Mouse (Mus musculus): ENCODE measurements around the gene Rsph3a.

Gene Rsph3a

DNA sequence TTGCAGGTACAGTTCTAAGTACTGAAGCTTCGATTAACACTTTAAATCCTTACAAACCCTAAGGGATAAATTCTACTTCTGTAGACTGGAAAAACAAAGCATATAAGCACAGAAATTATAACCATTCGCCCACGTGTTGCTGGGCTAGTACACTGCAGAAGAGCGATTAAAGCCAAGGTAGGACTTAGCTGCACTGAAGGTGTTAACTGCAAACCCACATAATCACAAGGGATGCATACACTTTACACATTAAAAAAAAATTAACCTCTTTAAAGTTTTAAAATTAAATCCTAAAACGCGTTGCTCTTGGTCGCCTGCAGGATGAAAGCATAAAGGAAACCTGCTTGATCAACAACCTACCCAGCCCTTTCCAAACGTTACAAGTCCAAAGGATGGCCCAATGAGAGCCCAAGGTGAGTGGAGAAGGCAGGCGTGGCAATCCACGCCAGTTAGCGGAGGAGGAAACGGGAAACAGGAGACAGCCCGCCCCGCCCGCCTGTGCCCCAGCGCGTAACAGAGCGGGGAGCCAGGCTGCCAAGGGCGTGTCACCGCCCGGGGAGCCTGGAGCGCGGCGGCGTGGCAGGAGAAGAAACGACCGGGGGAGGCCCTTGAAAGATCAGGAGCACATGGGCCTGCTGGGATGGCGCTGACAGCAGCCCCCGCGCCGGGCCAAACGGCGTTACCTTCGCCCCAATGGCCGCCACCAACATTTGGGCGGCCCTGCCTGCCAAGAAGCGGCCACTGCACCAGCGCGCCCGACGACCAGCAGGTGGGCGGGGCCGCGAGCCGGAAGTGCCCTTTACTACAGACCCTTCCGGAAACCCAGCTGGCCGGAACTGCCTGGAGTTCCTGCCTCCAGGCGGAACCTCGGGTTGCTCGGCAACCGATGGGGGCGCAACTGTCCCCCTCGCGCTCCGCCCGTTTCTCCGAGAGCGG, at the start of gene Rsph3a:
Gene Rsph3a (plus strand): TSS at position 498 of the 936 bp plus-strand sequence.
- DNase-seq (ENCODE audit: low read depth in 1 of 2, low spot score in 2 of 2): peak; percentile 33 to 63

- no peak for DNase-seq (ENCODE audit: low read depth in 1 of 2, low spot score in 2 of 2)
These were observed 49.3 kb upstream of the Rsph3a start for GRCm38 (mm10) chr17:7896047-7896635.

DNA sequence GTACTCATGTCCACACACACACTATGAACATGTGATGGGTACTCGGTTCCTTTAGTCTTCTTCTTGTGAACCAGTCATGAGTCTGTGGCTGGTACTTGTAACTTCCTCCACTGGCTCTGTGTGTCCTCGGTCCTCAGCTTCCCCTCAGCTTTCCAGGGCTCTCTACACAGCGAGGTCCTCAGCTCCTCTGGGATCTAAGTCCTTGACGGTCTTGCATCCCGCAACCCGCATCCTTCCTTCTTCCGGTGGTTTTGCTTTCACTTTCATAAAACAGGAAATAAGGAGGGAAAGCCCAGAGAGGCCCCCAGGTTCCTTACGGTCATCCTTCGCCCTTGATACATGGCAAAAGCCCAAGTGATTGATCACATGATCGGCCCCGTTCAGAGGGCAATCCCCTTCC, 48.3 kb upstream of the Rsph3a start:
- DNase-seq (ENCODE audit: low read depth in 1 of 2, low spot score in 2 of 2): no peak

DNA sequence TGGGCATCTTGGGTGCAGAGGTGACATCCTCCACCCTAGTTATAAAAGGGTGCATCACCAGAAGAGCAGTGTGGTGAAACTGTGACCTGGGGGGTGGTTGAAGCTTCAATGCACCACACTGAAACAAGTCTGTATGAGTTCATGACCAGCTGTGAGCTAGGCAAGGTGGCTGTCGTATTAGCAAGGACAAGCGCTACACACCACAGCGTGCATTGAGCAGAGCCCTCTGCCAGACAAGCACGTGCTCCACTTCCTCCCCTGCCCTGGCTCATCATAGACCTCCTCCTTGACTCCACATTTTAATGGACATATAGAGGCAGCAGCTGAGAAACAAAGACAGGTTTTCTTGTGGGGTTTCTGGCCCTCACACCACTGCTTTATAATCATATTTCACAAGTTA, 47.7 kb upstream of the Rsph3a start:
- DNase-seq (ENCODE audit: low read depth in 1 of 2, low spot score in 2 of 2): no peak

GRCm38 (mm10) chr17:7899233-7899632, 46.2 kb upstream of the Rsph3a start:
- no peak for DNase-seq (ENCODE audit: low read depth in 1 of 2, low spot score in 2 of 2)

DNA sequence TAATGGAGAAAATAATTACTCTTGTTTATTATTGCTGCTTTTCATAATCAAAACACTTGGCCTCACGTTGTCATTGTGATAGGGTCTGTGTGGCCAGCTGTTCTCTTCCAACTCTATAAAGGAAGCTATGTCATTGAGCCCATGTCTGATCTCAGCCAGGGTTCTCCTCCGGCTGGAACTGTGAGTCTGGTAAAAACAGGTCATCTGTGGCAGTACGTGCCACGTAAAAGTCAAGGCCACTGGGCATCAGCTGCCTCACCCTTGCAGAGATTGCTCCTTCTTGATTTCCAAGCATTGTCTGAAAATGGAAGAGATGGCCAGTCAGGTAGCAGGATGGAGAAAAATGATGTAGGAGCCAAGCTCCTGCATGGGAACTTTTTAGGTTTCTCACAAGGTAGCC, 45.5 kb upstream of the Rsph3a start:
- DNase-seq (ENCODE audit: low read depth in 1 of 2, low spot score in 2 of 2): no peak

DNA sequence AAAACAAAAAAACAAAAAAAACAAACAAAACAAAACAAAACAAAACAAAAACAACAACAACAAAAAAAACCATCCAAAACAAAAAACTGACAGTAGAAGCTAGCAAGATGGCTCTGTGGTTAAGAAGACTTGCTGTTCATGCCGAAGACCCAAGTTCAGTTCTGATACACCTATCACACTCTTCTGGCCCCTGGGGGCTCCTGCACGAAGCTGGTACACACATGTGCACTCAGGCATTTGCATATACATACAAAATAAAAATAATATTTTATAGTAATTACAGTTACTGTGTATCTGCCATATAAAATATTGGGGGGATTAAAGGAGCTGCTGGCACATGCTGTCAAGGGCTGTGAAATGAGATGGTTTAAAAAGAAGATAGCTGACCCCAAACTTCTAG, 43.9 kb upstream of the Rsph3a start:
- no peak for DNase-seq (ENCODE audit: low read depth in 1 of 2, low spot score in 2 of 2)

- peak in 1 of 2 experiments; percentile 40 for DNase-seq (ENCODE audit: low read depth in 1 of 2, low spot score in 2 of 2)
These were observed 43.1 kb upstream of the Rsph3a start for GRCm38 (mm10) chr17:7902362-7902761.

DNA sequence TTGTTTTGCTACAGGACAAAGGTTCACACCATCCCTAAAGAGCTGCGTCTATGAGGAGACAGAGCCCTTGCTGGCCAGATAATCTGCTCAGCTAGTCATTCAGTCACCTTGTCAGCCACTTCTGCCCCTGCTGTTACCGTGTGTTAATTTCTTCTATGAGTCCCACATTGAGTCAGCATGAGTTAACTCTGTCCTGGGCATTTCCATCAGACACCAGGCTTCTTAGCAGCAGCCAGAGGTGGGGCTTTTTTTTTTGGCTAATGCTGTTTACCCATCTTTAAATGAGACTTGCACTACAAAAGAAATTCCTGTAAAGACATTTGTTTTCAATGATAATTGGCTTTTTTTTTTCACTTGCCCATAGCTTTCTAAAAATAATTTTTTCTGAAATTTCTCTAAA, 40.4 kb upstream of the Rsph3a start:
- no peak for DNase-seq (ENCODE audit: low read depth in 1 of 2, low spot score in 2 of 2)

GRCm38 (mm10) chr17:7905936-7906685, 39.3 kb upstream of the Rsph3a start:
- DNase-seq (ENCODE audit: low read depth in 1 of 2, low spot score in 2 of 2): no peak

DNA sequence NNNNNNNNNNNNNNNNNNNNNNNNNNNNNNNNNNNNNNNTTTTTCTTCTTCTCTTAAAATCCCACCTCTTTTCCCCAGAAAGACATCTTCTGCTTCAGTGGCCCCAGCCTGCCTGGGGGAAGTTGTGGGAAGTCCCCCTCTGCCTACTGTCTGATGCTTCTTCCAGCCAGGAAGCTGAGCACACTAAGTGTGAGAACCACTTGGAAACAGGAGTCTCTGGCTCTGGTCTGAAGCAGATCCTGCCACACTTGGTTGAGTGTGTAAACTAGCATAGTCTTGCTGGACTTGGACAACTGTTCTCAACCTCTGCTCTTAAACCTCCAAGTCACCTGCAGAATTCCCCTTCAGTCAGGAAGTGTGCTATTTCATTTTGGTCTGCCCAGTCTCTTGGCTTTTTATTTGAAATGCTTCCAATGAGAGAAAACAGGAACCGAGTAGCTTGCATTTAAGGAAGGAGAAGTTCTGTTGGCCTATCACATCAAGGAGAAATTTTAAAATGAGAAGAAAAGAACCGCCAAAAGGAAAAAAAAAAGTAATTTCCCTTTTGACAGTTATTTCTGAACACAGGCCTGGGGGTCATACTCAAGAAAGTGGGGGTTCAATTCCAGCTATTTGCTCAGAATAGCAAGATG, 30.7 kb upstream of the Rsph3a start:
- DNase-seq (ENCODE audit: low read depth in 1 of 2, low spot score in 2 of 2): peak in 1 of 2 experiments; percentile 38

DNA sequence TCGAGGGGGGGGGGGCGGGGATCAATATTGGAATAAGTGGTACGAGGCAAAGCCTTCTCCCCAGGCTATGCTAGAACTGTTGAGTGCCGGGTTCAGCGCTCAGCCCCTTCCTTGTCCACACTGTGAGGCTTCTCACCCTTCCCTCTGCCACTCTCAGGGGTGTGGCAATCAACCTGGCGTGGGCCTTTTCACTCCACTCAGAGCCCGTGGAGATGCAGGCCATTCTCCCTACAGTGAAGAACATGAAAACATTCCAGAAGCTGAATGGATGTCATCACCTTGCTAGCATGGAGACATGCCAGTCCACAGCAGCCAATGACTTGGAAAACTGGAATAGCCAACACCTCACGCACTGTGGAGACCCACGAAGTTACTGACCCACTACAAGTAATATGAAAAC, 29.6 kb upstream of the Rsph3a start:
- no peak for DNase-seq (ENCODE audit: low read depth in 1 of 2, low spot score in 2 of 2)

DNA sequence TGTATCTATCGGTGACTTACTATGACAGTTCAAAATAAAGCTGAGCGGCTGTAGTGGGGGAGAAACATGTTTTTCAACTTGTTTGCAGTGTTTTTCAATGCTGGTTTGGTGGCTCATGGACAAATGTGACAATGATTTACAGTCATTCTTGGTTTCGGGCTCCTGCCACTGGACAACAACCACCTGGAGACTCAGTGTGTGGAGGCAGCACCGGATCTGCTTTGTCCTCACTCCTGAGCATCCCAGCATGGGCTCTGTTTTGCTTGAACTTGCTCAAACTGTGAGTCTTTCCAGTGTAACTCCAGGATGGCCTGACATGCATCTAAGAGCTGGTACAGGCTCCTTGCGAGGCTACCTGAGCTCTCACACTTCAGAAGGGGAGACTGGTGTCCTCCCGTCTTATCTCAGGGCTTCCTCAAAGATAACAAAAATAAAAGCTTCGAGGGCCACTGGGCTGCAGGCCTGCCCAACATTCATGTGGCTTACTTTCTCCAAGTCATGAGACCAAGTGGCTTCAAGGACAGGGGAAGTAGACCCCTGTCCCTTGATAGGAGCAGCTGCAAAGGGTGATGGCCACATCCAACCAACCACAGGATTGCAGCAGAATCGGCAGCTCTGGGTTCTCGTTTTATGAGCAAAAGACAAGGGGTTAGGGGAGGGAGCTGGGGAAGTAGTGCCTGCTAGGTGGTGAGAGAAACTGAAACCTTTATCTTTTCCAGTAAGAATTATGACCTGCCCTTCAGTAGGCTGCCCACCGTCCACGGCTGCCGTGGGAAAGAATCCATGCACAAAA, 28.4 kb upstream of the Rsph3a start:
- peak; percentile 73 to 87 for DNase-seq (ENCODE audit: low read depth in 1 of 2, low spot score in 2 of 2)

- DNase-seq (ENCODE audit: low read depth in 1 of 2, low spot score in 2 of 2): no peak
These were observed 27.1 kb upstream of the Rsph3a start for GRCm38 (mm10) chr17:7918355-7918754.

GRCm38 (mm10) chr17:7919209-7919608, 26.2 kb upstream of the Rsph3a start:
- no peak for DNase-seq (ENCODE audit: low read depth in 1 of 2, low spot score in 2 of 2)

- DNase-seq (ENCODE audit: low read depth in 1 of 2, low spot score in 2 of 2): no peak
These were observed 22.9 kb upstream of the Rsph3a start for GRCm38 (mm10) chr17:7922564-7922963.

DNA sequence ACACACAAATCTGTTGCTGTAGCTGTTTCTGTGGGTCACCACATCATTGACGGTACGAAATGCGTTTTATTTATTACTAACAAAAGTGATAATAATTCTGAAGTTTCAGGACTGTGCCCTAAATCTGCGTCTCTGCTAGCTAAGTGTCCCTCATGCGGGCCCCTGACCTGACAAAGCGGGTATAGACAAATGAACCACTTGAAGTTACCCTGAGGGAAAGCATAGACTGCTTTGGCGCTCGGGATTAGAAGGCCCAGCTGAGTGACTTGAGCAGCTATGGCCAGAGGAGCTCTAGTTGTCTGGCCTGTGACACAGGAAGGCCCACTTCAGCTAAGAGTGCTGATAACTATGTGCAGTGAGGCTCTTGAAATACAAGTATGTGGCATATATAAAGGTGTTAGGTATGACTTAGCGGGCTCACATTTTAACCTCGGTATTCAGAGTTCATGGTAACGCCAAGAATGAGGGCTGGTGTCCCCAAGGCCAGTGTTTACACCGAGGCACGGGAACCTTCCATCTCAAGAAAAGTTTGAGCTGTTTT, 21.2 kb upstream of the Rsph3a start:
- DNase-seq (ENCODE audit: low read depth in 1 of 2, low spot score in 2 of 2): no peak

GRCm38 (mm10) chr17:7925413-7926160, 19.8 kb upstream of the Rsph3a start, which contains the start of gene Tagap:
Gene Tagap, plus strand, starts transcription at chr17:7926000.
- peak in 1 of 2 experiments; percentile 49 for DNase-seq (ENCODE audit: low read depth in 1 of 2, low spot score in 2 of 2)
